Mouse (Mus musculus) limb, embryonic 14.5 days (tissue): Measurements from ENCODE around the gene Susd4. TPM values are rescaled to one million over a fixed set of nuclear protein-coding genes. Genes with fewer than 3 reads are reported as not detected.

ENCODE experiments used
- ATAC-seq: fragments of 200-750 bp; cut with Nextera tagmentation; 2 replicates; pipeline ENCODE4 v1.8.0; 2017; ENCODE audit warnings: low read depth, moderate number of reproducible peaks, moderate TSS enrichment; ENCODE audit not compliant: low FRiP score
- DNase-seq: peaks from one replicate; pipeline ENCODE4 v3.0.0-alpha.2; 2015; ENCODE audit warnings: low spot score
- H3K27ac ChIP-seq: fragments of 300-500 bp; sonication (generic); replicated peaks from 2 replicates; pipeline ENCODE4 v1.5.1; 2014; ENCODE audit warnings: low read depth, mild to moderate bottlenecking, low read length, moderate library complexity, mixed read lengths
- H3K27me3 ChIP-seq: fragments of 300-500 bp; sonication (generic); 2 replicates; pipeline ENCODE4 v1.6.1; 2014; ENCODE audit warnings: low read length, mixed read lengths; ENCODE audit not compliant: control insufficient read depth, insufficient read depth
- H3K36me3 ChIP-seq: fragments of 300-500 bp; sonication (generic); 2 replicates; pipeline ENCODE4 v1.6.1; 2014; ENCODE audit warnings: mild to moderate bottlenecking, low read length, moderate library complexity, mixed read lengths; ENCODE audit not compliant: control insufficient read depth, insufficient read depth
- H3K4me1 ChIP-seq: fragments of 300-500 bp; sonication (generic); 2 replicates; pipeline ENCODE4 v1.6.1; 2014; ENCODE audit warnings: antibody characterized with exemption, low read length, mixed read lengths; ENCODE audit not compliant: control insufficient read depth, insufficient read depth
- H3K4me2 ChIP-seq: fragments of 300-500 bp; sonication (generic); replicated peaks from 2 replicates; pipeline ENCODE4 v1.6.1; 2014; ENCODE audit warnings: low read depth, mild to moderate bottlenecking, low read length, moderate library complexity; ENCODE audit not compliant: severe bottlenecking
- H3K4me3 ChIP-seq: fragments of 300-500 bp; sonication (generic); replicated peaks from 2 replicates; pipeline ENCODE4 v1.5.1; 2014; ENCODE audit warnings: low read length
- H3K9ac ChIP-seq: fragments of 300-500 bp; sonication (generic); 2 replicates; pipeline ENCODE4 v1.6.1; 2014; ENCODE audit warnings: mild to moderate bottlenecking, low read depth, low read length, moderate library complexity; ENCODE audit not compliant: severe bottlenecking
- H3K9me3 ChIP-seq: fragments of 300-500 bp; sonication (generic); 2 replicates; pipeline ENCODE4 v1.6.1; 2016; ENCODE audit warnings: low read length; ENCODE audit not compliant: control insufficient read depth
- POLR2A ChIP-seq: fragments of 200-500 bp; IDR thresholded peaks from 2 replicates; pipeline ENCODE4 v1.8.0; 2012; ENCODE audit warnings: inconsistent platforms, mild to moderate bottlenecking, moderate library complexity, borderline replicate concordance; ENCODE audit not compliant: insufficient read depth, insufficient read length; ENCODE audit errors: extremely low read depth
- WGBS: fragments of 180-500 bp; shearing (Covaris S2); extraction: QIAGEN DNeasy Blood & Tissue Kit; methylation state at CpG from one replicate; pipeline ENCODE4 v1.1.7; 2014; 5-methylcytosine and 5-hydroxymethylcytosine counted together
- polyA plus RNA-seq, 2 experiments: library from polyadenylated mRNA; depleted of rRNA in 1 of 2; stranded (reverse) in 1 of 2; unstranded in 1 of 2; fragments of >200 nt; fragmentation: Nextera tagmentation in 1 of 2; extraction: Ambion mirVana in 1 of 2; gene quantifications; 2 replicates each; pipeline versions ENCODE4 v1.2.1 to v1.2.3; 2012 to 2014

Gene Susd4
- polyA plus RNA-seq, 2 experiments: 14.0 to 17.7 TPM

DNA sequence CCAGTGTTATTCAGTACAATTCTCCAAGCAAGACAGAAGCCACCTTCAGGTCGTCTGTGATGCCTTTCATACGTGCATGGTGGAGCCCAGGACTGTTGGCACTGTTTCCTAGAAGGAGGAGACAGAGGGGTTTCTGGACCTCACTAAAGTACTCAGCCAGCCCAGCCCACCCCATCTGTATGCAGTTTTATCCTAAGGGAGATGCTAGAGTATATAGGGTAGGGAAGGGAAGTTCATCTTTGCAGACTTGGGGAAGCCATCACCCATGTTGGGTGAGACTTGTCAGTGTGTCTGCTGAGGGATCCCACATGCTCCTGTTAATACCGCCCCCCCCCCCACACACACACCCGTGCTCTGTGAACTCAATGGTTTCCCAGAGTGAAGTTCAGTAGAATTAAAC lies 27.8 kb upstream of the Susd4 start:
- no peak for DNase-seq
- no peaks in the 10 kb centered on the region for H3K9me3 ChIP-seq
- no peak overlapping the region for H3K27ac ChIP-seq
- TF ChIP-seq POLR2A: no peak
- WGBS: 43% methylated on average over 4 of the region's 4 CpGs
- H3K9ac ChIP-seq: no peak overlapping the region
- no peak for ATAC-seq
- no peak overlapping the region for H3K4me2 ChIP-seq
- 0 out of 2 replicates have a peak, but pooled peaks cover 4% of the 10 kb centered on the region for H3K4me1 ChIP-seq
- H3K4me3 ChIP-seq: no peak overlapping the region
- no peaks in the 10 kb centered on the region for H3K36me3 ChIP-seq
- no peaks in the 10 kb centered on the region for H3K27me3 ChIP-seq

DNA sequence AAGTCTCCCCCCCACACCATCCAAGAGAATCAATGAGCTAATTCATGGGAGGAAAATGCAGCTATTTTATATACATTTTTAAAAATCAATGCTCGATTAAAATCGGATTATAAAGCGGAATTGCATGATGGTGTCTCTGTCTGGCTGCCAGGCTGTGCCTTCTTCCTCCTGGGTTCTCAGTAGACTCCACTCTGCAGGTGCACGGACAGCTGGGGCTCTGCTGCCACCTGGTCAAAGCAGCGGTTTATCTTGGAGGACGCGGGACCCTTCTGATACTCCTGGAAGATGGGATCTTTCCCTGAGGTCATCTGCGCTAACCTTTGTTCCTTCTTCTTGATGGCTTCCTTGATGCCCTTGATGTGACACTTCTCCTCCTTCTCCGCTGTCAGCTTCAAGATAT lies 16.6 kb upstream of the Susd4 start:
- H3K4me1 ChIP-seq: no peaks in the 10 kb centered on the region
- H3K9ac ChIP-seq: no peak overlapping the region
- no peak overlapping the region for H3K4me3 ChIP-seq
- no peaks in the 10 kb centered on the region for H3K27me3 ChIP-seq
- ATAC-seq: no peak
- no peak overlapping the region for H3K4me2 ChIP-seq
- TF ChIP-seq POLR2A: no peak
- DNase-seq: no peak
- no peaks in the 10 kb centered on the region for H3K9me3 ChIP-seq
- no peaks in the 10 kb centered on the region for H3K36me3 ChIP-seq
- 90% methylated on average over 9 of the region's 9 CpGs for WGBS
- H3K27ac ChIP-seq: no peak overlapping the region

- Histone ChIP-seq H3K9me3 (no peaks in the 10 kb centered on the region), H3K36me3 (no peaks in the 10 kb centered on the region), H3K4me1 (no peaks in the 10 kb centered on the region), H3K9ac (no peak overlapping the region), H3K27me3 (no peaks in the 10 kb centered on the region), H3K27ac (no peak overlapping the region), H3K4me2 (no peak overlapping the region), H3K4me3 (no peak overlapping the region)
- 82% methylated on average over 17 of the region's 17 CpGs for WGBS
- no peak for DNase-seq
- ATAC-seq: no peak
- no peak for TF ChIP-seq POLR2A
These were observed 15.8 kb upstream of the Susd4 start for GRCm38 (mm10) chr1:182747834-182748233.

DNA sequence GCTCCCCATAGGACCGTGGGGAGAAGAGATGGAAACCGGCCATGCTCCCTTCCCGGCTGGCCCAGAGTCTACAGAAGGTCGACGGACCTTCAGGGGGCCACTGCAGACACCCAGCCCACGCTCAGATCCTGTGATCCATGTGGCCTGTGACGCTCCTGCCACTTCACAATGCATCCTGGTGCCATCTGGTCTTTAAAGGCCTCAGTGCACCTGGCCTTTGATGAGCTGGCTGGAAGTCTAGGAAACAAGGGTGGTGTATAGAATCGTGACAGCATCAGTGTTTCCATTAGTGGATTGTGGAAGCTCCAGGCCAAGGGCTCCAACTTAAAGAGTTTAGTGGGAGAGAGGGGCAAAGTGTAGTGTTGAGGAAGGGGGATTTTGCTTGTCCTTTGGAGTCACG lies 14.6 kb upstream of the Susd4 start, which contains the start of gene Ccdc185:
Gene Ccdc185, minus strand, starts transcription at position 101 of the 400 bp plus-strand sequence.
- Histone ChIP-seq H3K4me3 (no peak within 1 kb of the TSS), H3K4me2 (no peak within 1 kb of the TSS), H3K27ac (no peak within 1 kb of the TSS), H3K36me3 (no peaks in the 10 kb centered on the region), H3K27me3 (no peaks in the 10 kb centered on the region), H3K4me1 (no peaks in the 10 kb centered on the region), H3K9me3 (no peaks in the 10 kb centered on the region), H3K9ac (no peak within 1 kb of the TSS)
- ATAC-seq: no peak
- no peak for TF ChIP-seq POLR2A
- no peak for DNase-seq
- WGBS: 87% methylated on average over 9 of the region's 9 CpGs

- no peak overlapping the region for H3K27ac ChIP-seq
- WGBS: 76% methylated on average over 8 of the region's 8 CpGs
- H3K4me3 ChIP-seq: no peak overlapping the region
- ATAC-seq (no peak), DNase-seq (no peak)
- no peak overlapping the region for H3K9ac ChIP-seq
- no peak for TF ChIP-seq POLR2A
- no peak overlapping the region for H3K4me2 ChIP-seq
- no peaks in the 10 kb centered on the region for H3K4me1 ChIP-seq
- H3K9me3 ChIP-seq: no peaks in the 10 kb centered on the region
- no peaks in the 10 kb centered on the region for H3K27me3 ChIP-seq
- H3K36me3 ChIP-seq: no peaks in the 10 kb centered on the region
These were observed 12.4 kb upstream of the Susd4 start for GRCm38 (mm10) chr1:182751301-182751700.

DNA sequence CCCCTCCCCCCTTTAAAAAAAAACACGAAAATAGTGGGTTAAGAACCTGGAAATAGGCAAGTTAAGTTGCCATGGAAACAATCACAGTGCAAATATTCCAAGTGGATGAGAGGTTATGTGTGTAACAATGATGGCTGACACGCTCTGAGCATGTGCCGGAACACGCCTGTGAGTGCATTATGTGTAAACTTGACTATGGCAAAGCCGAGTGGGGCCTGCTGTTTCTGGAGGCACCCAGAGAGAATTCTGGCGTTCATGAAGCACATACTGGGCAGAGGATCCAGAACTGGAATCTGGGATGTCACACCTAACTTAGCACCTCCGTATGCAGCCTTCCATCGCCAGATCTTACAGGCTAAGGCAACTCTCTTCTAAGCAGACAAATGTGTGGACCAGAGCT lies 10.0 kb upstream of the Susd4 start:
- Histone ChIP-seq H3K4me3 (no peak overlapping the region), H3K36me3 (no peaks in the 10 kb centered on the region), H3K9ac (no peak overlapping the region), H3K27me3 (no peaks in the 10 kb centered on the region), H3K27ac (no peak overlapping the region), H3K4me1 (no peaks in the 10 kb centered on the region), H3K9me3 (no peaks in the 10 kb centered on the region), H3K4me2 (no peak overlapping the region)
- ATAC-seq (no peak), DNase-seq (no peak)
- WGBS: 76% methylated on average over 8 of the region's 8 CpGs
- no peak for TF ChIP-seq POLR2A
